Mouse (Mus musculus): ENCODE data around the gene Cenpw. TPM values are rescaled to one million over a fixed set of nuclear protein-coding genes. Genes with fewer than 3 reads are reported as not detected.

Cenpw gene
- 0.43 and 0.56 TPM in 2 replicates for polyA plus RNA-seq (2012; rRNA removed)

DNA sequence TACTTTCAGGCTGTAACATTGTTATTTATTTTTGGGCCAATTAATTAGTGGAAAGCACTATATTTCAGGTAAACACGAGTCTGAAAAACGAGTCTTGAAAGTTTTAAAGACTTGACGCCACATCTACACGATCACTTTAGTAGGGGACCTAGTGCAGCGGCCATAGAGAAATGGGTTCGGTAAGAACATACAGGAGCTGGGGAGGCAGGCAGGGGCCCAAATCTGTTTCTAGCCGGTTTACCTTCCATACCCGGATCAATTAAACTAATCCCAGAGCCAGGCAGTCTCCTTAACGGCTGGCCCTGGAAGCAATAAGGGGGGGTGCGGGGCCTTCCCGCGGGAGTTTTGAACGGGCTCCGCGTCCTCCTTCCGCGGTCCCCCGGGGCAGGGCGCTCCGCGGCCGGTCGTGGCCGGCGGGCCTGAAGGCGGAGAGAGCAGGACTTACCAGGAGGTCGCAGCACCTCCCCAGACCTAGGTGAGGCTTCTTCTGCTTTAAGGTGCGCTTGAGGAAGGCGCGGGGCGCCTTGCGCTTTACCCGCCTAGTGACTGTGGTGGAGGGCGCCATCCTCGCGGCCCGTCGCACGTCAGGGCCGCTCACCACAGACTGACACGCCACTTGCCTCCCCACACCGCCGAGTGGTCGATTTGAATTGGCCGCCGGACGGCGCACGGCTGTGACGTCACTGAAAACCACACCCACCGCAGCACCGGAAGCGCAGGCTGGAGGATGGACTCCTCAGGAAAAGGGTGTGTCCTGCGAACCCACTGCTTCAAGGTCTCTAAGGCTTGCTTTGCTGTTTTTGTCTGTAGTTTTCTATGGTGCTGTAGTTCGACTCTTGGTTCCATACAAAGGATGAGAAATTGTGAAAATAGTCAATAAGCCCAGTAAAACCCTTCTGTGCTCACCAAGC, at the start of gene Cenpw:
Gene Cenpw (minus strand): TSS at position 645 of the 911 bp plus-strand sequence.
- Histone ChIP-seq H3K27me3 (replicated peaks; ENCODE audit: control insufficient read depth, insufficient read depth, low read length) (no peaks in the 10 kb centered on the region), H3K36me3 (ENCODE audit: control insufficient read depth, insufficient read depth, low read length) (no peaks in the 10 kb centered on the region), H3K4me1 (ENCODE audit: control insufficient read depth, insufficient read depth, low read length) (no peaks in the 10 kb centered on the region), H3K4me3 (ENCODE audit: insufficient read depth, low read depth, low read length) (peak within 1 kb of the TSS; percentile 56), H3K27ac (ENCODE audit: insufficient read depth, low read depth, low read length) (no peak within 1 kb of the TSS)
- TF ChIP-seq CTCF (conservative IDR thresholded peaks at IDR 0.05; ENCODE audit: insufficient read depth, insufficient read length, low read depth, low read length) (no peak), POLR2A (IDR thresholded peaks at IDR 0.05; ENCODE audit: low read depth, low read length) (no peak)
- WGBS: 1% methylated on average over 55 of the region's 55 CpGs
- peak; percentile 83 for DNase-seq

DNA sequence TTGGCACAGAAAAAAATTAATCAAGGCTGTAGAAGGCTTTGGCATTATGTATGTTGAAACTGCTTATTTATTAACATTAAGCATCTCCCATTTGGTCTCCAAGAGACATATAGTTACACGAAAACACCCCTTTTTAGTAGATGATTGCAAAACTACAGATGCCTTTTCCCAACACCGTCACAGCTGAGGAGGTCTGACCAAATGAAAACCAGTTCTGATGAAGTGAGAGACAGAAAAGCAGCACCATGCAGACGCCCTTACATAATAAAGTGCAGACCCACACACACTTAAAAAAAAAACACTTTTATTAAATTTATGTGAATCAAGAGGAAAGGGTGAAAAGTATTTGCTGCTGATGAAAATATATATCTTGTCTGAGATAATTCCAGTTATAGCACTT, 49.3 kb upstream of the Cenpw start:
- 46% methylated on average over 3 of the region's 3 CpGs for WGBS
- Histone ChIP-seq H3K27ac (ENCODE audit: insufficient read depth, low read depth, low read length) (no peak overlapping the region), H3K4me1 (ENCODE audit: control insufficient read depth, insufficient read depth, low read length) (no peaks in the 10 kb centered on the region), H3K27me3 (replicated peaks; ENCODE audit: control insufficient read depth, insufficient read depth, low read length) (no peaks in the 10 kb centered on the region), H3K36me3 (ENCODE audit: control insufficient read depth, insufficient read depth, low read length) (no peaks in the 10 kb centered on the region), H3K4me3 (ENCODE audit: insufficient read depth, low read depth, low read length) (no peak overlapping the region)
- no peak for DNase-seq
- TF ChIP-seq POLR2A (IDR thresholded peaks at IDR 0.05; ENCODE audit: low read depth, low read length): no peak
- TF ChIP-seq CTCF (conservative IDR thresholded peaks at IDR 0.05; ENCODE audit: insufficient read depth, insufficient read length, low read depth, low read length): no peak

DNA sequence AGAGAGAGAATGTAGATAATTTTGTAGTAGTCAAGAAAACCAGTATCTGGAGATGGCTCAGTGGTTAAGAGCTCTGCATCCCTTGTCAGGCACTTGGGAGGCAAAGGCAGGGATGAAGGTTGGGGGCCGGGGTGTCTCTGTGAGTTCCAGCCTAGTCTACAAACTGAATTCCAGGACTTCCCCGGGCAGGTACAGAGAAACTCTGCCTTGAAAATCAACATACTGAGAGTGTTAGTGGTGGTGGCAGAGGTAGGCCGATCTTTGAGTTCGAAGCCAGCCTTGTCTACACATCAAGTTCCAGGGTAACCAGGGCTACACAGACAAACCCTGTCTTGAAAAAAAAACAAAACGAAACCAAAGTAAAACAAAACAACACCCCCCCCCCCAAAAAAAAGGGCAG, 859 bp downstream of the Cenpw start:
- TF ChIP-seq CTCF (conservative IDR thresholded peaks at IDR 0.05; ENCODE audit: insufficient read depth, insufficient read length, low read depth, low read length) (no peak), POLR2A (IDR thresholded peaks at IDR 0.05; ENCODE audit: low read depth, low read length) (no peak)
- 50% methylated on average over 5 of the region's 5 CpGs for WGBS
- no peak for DNase-seq
- H3K27ac ChIP-seq (ENCODE audit: insufficient read depth, low read depth, low read length): no peak overlapping the region
- H3K4me1 ChIP-seq (ENCODE audit: control insufficient read depth, insufficient read depth, low read length): no peaks in the 10 kb centered on the region
- no peak overlapping the region for H3K4me3 ChIP-seq (ENCODE audit: insufficient read depth, low read depth, low read length)
- no peaks in the 10 kb centered on the region for H3K27me3 ChIP-seq (replicated peaks; ENCODE audit: control insufficient read depth, insufficient read depth, low read length)
- no peaks in the 10 kb centered on the region for H3K36me3 ChIP-seq (ENCODE audit: control insufficient read depth, insufficient read depth, low read length)

DNA sequence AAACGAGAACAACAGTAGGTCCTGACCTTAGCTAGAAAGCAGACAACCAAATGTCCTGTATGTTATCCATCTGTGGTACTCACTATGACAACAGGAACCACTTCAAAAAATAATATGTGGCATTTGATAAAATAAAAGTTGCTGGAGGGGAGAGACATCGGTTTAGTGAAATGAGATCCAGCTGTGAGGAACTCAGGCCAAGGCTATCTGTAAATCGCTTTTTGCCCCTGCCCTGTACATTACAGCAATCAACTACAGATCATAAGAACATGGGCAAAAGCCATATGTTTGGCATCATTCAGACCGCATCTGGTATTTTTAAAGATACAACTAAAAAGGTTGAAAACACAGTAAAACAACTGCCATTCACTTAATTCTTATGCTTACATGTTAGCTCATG, 32.7 kb downstream of the Cenpw start:
- H3K27me3 ChIP-seq (replicated peaks; ENCODE audit: control insufficient read depth, insufficient read depth, low read length): no peaks in the 10 kb centered on the region
- H3K4me1 ChIP-seq (ENCODE audit: control insufficient read depth, insufficient read depth, low read length): no peaks in the 10 kb centered on the region
- H3K4me3 ChIP-seq (ENCODE audit: insufficient read depth, low read depth, low read length): no peak overlapping the region
- no peak for DNase-seq
- TF ChIP-seq CTCF (conservative IDR thresholded peaks at IDR 0.05; ENCODE audit: insufficient read depth, insufficient read length, low read depth, low read length) (no peak), POLR2A (IDR thresholded peaks at IDR 0.05; ENCODE audit: low read depth, low read length) (no peak)
- no peak overlapping the region for H3K27ac ChIP-seq (ENCODE audit: insufficient read depth, low read depth, low read length)
- 53% methylated on average over 4 of the region's 4 CpGs for WGBS
- H3K36me3 ChIP-seq (ENCODE audit: control insufficient read depth, insufficient read depth, low read length): no peaks in the 10 kb centered on the region
